Mouse (Mus musculus): ENCODE results near the gene Gm21586. TPM values are rescaled to one million over a fixed set of nuclear protein-coding genes. Genes with fewer than 3 reads are reported as not detected.
"Not testable (repeated sequence)": the region's sequence is repeated elsewhere in the genome, so short reads cannot be mapped to it uniquely, and the experiment has no call there.

Gm21586 gene
- total RNA-seq (2014; rRNA removed) (not detected in 2 replicates), polyA plus RNA-seq (2015; fragmentation: Nextera tagmentation; extraction: Ambion mirVana) (not detected in 2 replicates)

- H3K4me3 ChIP-seq (ENCODE audit: low read depth, low read length); H3K9me3 ChIP-seq (ENCODE audit: low read length); H3K4me1 ChIP-seq (ENCODE audit: insufficient read depth); H3K9ac ChIP-seq; H3K4me2 ChIP-seq (ENCODE audit: low read depth); H3K27ac ChIP-seq (ENCODE audit: low read depth, low read length); DNase-seq; ATAC-seq; H3K27me3 ChIP-seq (ENCODE audit: insufficient read depth, low read length); H3K36me3 ChIP-seq (ENCODE audit: insufficient read depth): not testable (repeated sequence)
- no CpG with 5 or more reads among the region's 18 CpGs for whole genome bisulfite sequencing
Observed at GRCm38 (mm10) chr4:42439078-42439477, at the start of gene Gm21586. TSS of gene Gm21586 (plus strand) at chr4:42439378.

DNA sequence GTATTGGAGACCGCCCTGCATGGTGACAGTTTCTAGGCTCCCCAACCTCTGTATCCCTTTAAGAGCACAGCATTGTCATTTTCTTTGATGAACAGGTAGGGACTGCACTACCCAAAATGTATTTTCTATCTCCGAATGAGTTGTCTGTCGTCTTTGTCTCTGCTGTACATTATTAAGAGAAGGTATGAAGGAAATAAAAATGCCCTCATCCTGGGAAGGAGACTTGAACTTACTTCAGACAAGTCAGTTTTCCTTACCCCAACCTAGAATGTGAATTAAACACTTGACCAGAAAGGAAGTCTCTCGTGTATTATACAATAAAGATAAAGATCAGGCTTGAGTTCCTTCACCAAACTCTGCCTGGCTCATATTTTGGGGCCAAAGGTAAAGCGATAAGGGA lies 27.3 kb downstream of the Gm21586 start, which contains the start of gene Gm2163:
Gene Gm2163 (plus strand): TSS at position 301 of the 400 bp plus-strand sequence.
- not testable (repeated sequence) for H3K9me3 ChIP-seq (ENCODE audit: low read length); H3K4me3 ChIP-seq (ENCODE audit: low read depth, low read length); H3K9ac ChIP-seq; H3K4me2 ChIP-seq (ENCODE audit: low read depth); DNase-seq; ATAC-seq; H3K27ac ChIP-seq (ENCODE audit: low read depth, low read length); H3K4me1 ChIP-seq (ENCODE audit: insufficient read depth); H3K27me3 ChIP-seq (ENCODE audit: insufficient read depth, low read length); H3K36me3 ChIP-seq (ENCODE audit: insufficient read depth)
- WGBS: no CpG with 5 or more reads among the region's 5 CpGs

Other genes with a start within 250 kb of the Gm21586 start
- not detected in 2 replicates for gene Gm10600, start 198.7 kb upstream of the Gm21586 start, total RNA-seq (2014; rRNA removed)
- not detected in 2 replicates for gene Gm10600, start 198.7 kb upstream of the Gm21586 start, polyA plus RNA-seq (2015; fragmentation: Nextera tagmentation; extraction: Ambion mirVana)
- gene Ccl21b, start 183.6 kb upstream of the Gm21586 start, total RNA-seq (2014; rRNA removed): not detected in 2 replicates
- gene Ccl21b, start 183.6 kb upstream of the Gm21586 start, polyA plus RNA-seq (2015; fragmentation: Nextera tagmentation; extraction: Ambion mirVana): not detected in 2 replicates
- not detected in 2 replicates for gene Gm21953, start 145.1 kb upstream of the Gm21586 start, total RNA-seq (2014; rRNA removed)
- gene Gm21953, start 145.1 kb upstream of the Gm21586 start, polyA plus RNA-seq (2015; fragmentation: Nextera tagmentation; extraction: Ambion mirVana): not detected in 2 replicates
- gene Fam205a3, start 121.0 kb upstream of the Gm21586 start, total RNA-seq (2014; rRNA removed): 0.54 TPM in 1 of 2 replicates, not detected in the other
- not detected in 2 replicates for gene Fam205a3, start 121.0 kb upstream of the Gm21586 start, polyA plus RNA-seq (2015; fragmentation: Nextera tagmentation; extraction: Ambion mirVana)
- 0.29 and 0.46 TPM in 2 replicates for gene Gm2163, start 27.4 kb downstream of the Gm21586 start, total RNA-seq (2014; rRNA removed)
- 0.10 and 0.15 TPM in 2 replicates for gene Gm2163, start 27.4 kb downstream of the Gm21586 start, polyA plus RNA-seq (2015; fragmentation: Nextera tagmentation; extraction: Ambion mirVana)
- 0.54 TPM in 1 of 2 replicates, not detected in the other for gene Fam205a2, start 88.8 kb downstream of the Gm21586 start, total RNA-seq (2014; rRNA removed)
- gene Fam205a2, start 88.8 kb downstream of the Gm21586 start, polyA plus RNA-seq (2015; fragmentation: Nextera tagmentation; extraction: Ambion mirVana): not detected in 2 replicates
- gene Gm10591, start 172.8 kb downstream of the Gm21586 start, total RNA-seq (2014; rRNA removed): not detected in 2 replicates
- not detected in 2 replicates for gene Gm10591, start 172.8 kb downstream of the Gm21586 start, polyA plus RNA-seq (2015; fragmentation: Nextera tagmentation; extraction: Ambion mirVana)
- gene Gm2564, start 190.3 kb downstream of the Gm21586 start, total RNA-seq (2014; rRNA removed): not detected in 2 replicates
- 0.40 TPM in 1 of 2 replicates, not detected in the other for gene Gm2564, start 190.3 kb downstream of the Gm21586 start, polyA plus RNA-seq (2015; fragmentation: Nextera tagmentation; extraction: Ambion mirVana)
- not detected in 2 replicates for gene Ccl27b, start 215.9 kb downstream of the Gm21586 start, total RNA-seq (2014; rRNA removed)
- not detected in 2 replicates for gene Ccl27b, start 215.9 kb downstream of the Gm21586 start, polyA plus RNA-seq (2015; fragmentation: Nextera tagmentation; extraction: Ambion mirVana)
- 0.43 TPM in 1 of 2 replicates, not detected in the other for gene Il11ra2, start 222.5 kb downstream of the Gm21586 start, total RNA-seq (2014; rRNA removed)
- gene Il11ra2, start 222.5 kb downstream of the Gm21586 start, polyA plus RNA-seq (2015; fragmentation: Nextera tagmentation; extraction: Ambion mirVana): not detected in 2 replicates